Mouse (Mus musculus) bone marrow, adult 2 months (tissue): ENCODE data around the gene Gm4181.

Source experiments
- CTCF ChIP-seq: fragments of 200-500 bp; IDR thresholded peaks from 2 replicates; pipeline ENCODE4 v1.5.1; 2011; ENCODE audit warnings: low read length, control low read depth; ENCODE audit not compliant: control insufficient read depth, insufficient read depth
- POLR2A ChIP-seq: fragments of 200-500 bp; IDR thresholded peaks from 2 replicates; pipeline ENCODE4 v1.6.1; 2011; ENCODE audit warnings: low read depth, mild to moderate bottlenecking, control low read depth, low read length, borderline replicate concordance; ENCODE audit not compliant: control insufficient read depth

DNA sequence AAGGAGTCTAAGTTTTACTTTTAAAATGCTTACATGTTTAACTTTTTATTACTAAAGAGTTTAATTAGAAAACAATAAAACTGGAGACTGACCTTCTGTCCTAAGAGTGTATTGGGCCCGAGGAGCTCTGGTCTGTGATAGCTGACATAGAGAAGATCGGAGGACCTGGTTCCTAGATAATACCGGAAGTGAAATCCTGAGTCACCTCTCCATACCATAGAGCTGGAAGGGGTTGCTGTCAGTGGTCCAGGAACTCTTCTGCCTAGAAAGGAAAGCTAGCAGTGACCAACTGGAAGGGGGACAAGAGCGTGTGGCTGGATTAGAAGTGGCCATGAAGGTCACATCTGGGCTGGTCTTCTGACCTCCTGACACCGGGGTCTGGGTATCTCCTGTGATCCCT, 41.8 kb upstream of the Gm4181 start:
- TF ChIP-seq CTCF (no peak), POLR2A (no peak)
